Mouse (Mus musculus): ENCODE results near the gene Olfr1263. TPM values are rescaled to one million over a fixed set of nuclear protein-coding genes. Genes with fewer than 3 reads are reported as not detected.

Olfr1263 gene
- polyA plus RNA-seq, 1 experiment from 2014 or later = not detected

DNA sequence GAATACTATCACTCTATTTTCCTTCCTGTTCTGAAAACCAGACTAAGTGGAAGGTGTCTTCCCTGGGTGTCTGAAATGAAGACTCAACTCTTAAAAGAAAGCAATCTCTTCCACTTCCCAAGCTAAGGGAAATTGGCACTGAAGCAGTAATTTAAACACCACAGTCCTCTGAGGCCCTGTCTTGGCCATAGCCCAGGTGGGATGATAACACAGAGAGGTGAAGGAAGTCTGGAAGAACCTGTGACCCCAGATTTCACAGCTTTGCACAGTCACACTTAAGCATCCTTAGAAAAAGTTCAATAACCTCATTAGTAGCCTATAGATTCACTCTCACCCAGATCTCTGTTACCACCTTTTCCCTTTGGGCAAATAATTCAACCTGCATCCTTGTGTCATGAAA lies 51.6 kb downstream of the Olfr1263 start, which contains the start of gene Olfr140:
Gene Olfr140 (minus strand): TSS at position 101 of the 400 bp plus-strand sequence.
- Histone ChIP-seq H3K9ac (replicated peaks; ENCODE audit: low read depth) (no peak within 1 kb of the TSS), H3K36me3 (ENCODE audit: insufficient read depth, low read length) (no peaks in the 10 kb centered on the region), H3K4me2 (replicated peaks; ENCODE audit: low read depth, low read length) (no peak within 1 kb of the TSS), H3K4me1 (ENCODE audit: insufficient read depth, low read depth, low read length) (no peaks in the 10 kb centered on the region), H3K27me3 (replicated peaks; ENCODE audit: insufficient read depth, low read length) (no peaks in the 10 kb centered on the region), H3K9me3 (ENCODE audit: low read length) (no peaks in the 10 kb centered on the region), H3K4me3 (ENCODE audit: low read depth, low read length) (no peak within 1 kb of the TSS), H3K27ac (ENCODE audit: low read length) (no peak within 1 kb of the TSS)
- TF ChIP-seq EP300 (IDR thresholded peaks at IDR 0.05) = no peak
- TF ChIP-seq CTCF (IDR thresholded peaks at IDR 0.05) = no peak
- no peak for DNase-seq (ENCODE audit: low spot score)
- no peak for ATAC-seq

Other genes starting within 250 kb of the Olfr1263 start
- not detected in 2 replicates for gene Olfr1254, start 218.5 kb upstream of the Olfr1263 start, polyA plus RNA-seq (2015; fragmentation: Nextera tagmentation; extraction: Ambion mirVana)
- gene Olfr1255, start 200.1 kb upstream of the Olfr1263 start, polyA plus RNA-seq (2015; fragmentation: Nextera tagmentation; extraction: Ambion mirVana) = not detected in 2 replicates
- gene Olfr1256, start 170.6 kb upstream of the Olfr1263 start, polyA plus RNA-seq (2015; fragmentation: Nextera tagmentation; extraction: Ambion mirVana) = not detected in 2 replicates
- not detected in 2 replicates for gene Olfr48, start 163.9 kb upstream of the Olfr1263 start, polyA plus RNA-seq (2015; fragmentation: Nextera tagmentation; extraction: Ambion mirVana)
- not detected in 2 replicates for gene Olfr1257, start 133.7 kb upstream of the Olfr1263 start, polyA plus RNA-seq (2015; fragmentation: Nextera tagmentation; extraction: Ambion mirVana)
- not detected in 2 replicates for gene Olfr1258, start 84.8 kb upstream of the Olfr1263 start, polyA plus RNA-seq (2015; fragmentation: Nextera tagmentation; extraction: Ambion mirVana)
- not detected in 2 replicates for gene Olfr1259, start 63.5 kb upstream of the Olfr1263 start, polyA plus RNA-seq (2015; fragmentation: Nextera tagmentation; extraction: Ambion mirVana)
- not detected in 2 replicates for gene Olfr1260, start 37.8 kb upstream of the Olfr1263 start, polyA plus RNA-seq (2015; fragmentation: Nextera tagmentation; extraction: Ambion mirVana)
- gene Olfr1261, start 20.9 kb upstream of the Olfr1263 start, polyA plus RNA-seq (2015; fragmentation: Nextera tagmentation; extraction: Ambion mirVana) = not detected in 2 replicates
- gene Olfr1262, start 12.0 kb upstream of the Olfr1263 start, polyA plus RNA-seq (2015; fragmentation: Nextera tagmentation; extraction: Ambion mirVana) = not detected in 2 replicates
- not detected in 2 replicates for gene Olfr1264, start 13.4 kb downstream of the Olfr1263 start, polyA plus RNA-seq (2015; fragmentation: Nextera tagmentation; extraction: Ambion mirVana)
- not detected in 2 replicates for gene Olfr1265, start 23.2 kb downstream of the Olfr1263 start, polyA plus RNA-seq (2015; fragmentation: Nextera tagmentation; extraction: Ambion mirVana)
- not detected in 2 replicates for gene Olfr140, start 51.5 kb downstream of the Olfr1263 start, polyA plus RNA-seq (2015; fragmentation: Nextera tagmentation; extraction: Ambion mirVana)
- not detected in 2 replicates for gene Olfr1269, start 109.3 kb downstream of the Olfr1263 start, polyA plus RNA-seq (2015; fragmentation: Nextera tagmentation; extraction: Ambion mirVana)
- not detected in 2 replicates for gene Olfr32, start 130.2 kb downstream of the Olfr1263 start, polyA plus RNA-seq (2015; fragmentation: Nextera tagmentation; extraction: Ambion mirVana)
- gene Olfr1270, start 141.0 kb downstream of the Olfr1263 start, polyA plus RNA-seq (2015; fragmentation: Nextera tagmentation; extraction: Ambion mirVana) = not detected in 2 replicates
- gene Olfr1506, start 212.4 kb downstream of the Olfr1263 start, polyA plus RNA-seq (2015; fragmentation: Nextera tagmentation; extraction: Ambion mirVana) = not detected in 2 replicates
- gene Olfr142, start 245.5 kb downstream of the Olfr1263 start, polyA plus RNA-seq (2015; fragmentation: Nextera tagmentation; extraction: Ambion mirVana) = not detected in 2 replicates